Mouse (Mus musculus): ENCODE results near the gene Cyp2f2. TPM values are rescaled to one million over a fixed set of nuclear protein-coding genes. Genes with fewer than 3 reads are reported as not detected.

The Cyp2f2 gene
- not detected for total RNA-seq (2023)

GRCm38 (mm10) chr7:27119676-27120075 lies at the start of gene Cyp2f2:
TSS of gene Cyp2f2 (plus strand) at chr7:27119909.

DNA sequence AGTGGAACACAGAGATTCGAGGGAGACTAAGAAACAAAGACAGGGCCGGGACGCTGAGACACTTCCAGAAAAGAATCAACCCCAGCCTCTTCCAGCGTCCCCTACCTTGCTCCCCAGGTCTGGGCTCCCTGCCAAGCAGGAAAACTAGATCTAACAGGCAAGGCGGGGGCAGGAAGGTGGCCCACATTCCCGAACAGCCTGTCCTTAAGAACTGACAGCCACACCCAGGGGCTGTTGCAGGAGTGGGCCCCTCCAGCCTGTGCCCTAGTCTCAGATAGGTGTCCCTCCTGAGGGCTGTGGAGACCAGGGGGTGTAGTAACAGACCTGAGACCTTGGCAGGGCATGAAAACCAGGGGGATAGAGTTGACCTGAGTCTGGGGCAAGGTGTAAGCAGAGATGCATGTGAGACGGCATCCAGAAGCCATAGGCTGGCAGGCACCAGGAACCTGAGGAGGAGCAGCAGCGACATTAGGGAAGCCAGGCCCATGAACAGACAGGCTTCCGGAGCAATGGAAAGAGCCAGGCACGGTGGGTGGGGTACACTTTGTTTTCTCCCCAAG lies 33.6 kb downstream of the Cyp2f2 start, which contains the start of gene Cyp2t4:
Gene Cyp2t4, plus strand, starts transcription at position 510 of the 560 bp plus-strand sequence.

DNA sequence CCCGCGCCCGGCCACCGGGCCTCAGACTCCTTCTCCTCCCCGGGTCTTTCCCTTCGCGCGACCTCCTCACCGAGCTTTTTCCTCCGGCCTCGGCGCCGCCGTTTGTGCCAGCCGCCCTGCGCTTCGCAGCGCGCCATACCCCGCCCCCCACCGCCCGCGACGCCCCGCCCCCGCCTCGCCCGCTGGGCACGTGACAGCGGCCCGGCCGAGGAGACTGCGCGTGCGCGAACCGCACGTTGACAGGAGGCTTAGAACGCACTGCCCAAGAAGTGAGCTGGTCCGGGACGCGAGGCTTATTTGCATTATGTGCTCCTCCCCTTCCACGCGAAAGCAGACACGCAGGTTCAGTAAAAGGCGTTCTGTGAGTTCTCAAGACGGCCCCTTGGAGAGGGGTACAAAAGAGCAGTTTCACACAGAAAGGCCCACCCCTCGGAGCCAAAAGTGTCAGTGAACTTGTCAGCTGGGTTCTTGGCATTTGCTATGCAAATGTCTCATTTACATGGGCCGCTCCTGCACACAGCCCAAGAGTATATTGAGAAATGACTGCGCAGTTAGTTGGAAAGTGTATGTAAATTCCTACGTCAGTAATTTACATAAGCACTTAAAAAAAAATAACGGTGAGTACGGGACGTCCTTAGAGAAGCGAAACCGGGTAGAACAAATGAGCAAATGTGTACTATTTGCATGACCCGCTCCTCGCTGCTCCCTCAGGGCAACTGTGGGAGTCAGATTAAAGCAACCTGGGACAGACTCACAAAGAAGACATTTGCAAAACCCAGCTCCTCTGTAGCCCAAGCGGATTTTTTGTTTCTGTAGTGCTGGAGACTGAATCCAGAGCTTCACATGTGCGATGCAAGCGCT lies 47.1 kb downstream of the Cyp2f2 start, which contains the start of gene Egln2:
Gene Egln2, minus strand, starts transcription at position 189 of the 861 bp plus-strand sequence.

DNA sequence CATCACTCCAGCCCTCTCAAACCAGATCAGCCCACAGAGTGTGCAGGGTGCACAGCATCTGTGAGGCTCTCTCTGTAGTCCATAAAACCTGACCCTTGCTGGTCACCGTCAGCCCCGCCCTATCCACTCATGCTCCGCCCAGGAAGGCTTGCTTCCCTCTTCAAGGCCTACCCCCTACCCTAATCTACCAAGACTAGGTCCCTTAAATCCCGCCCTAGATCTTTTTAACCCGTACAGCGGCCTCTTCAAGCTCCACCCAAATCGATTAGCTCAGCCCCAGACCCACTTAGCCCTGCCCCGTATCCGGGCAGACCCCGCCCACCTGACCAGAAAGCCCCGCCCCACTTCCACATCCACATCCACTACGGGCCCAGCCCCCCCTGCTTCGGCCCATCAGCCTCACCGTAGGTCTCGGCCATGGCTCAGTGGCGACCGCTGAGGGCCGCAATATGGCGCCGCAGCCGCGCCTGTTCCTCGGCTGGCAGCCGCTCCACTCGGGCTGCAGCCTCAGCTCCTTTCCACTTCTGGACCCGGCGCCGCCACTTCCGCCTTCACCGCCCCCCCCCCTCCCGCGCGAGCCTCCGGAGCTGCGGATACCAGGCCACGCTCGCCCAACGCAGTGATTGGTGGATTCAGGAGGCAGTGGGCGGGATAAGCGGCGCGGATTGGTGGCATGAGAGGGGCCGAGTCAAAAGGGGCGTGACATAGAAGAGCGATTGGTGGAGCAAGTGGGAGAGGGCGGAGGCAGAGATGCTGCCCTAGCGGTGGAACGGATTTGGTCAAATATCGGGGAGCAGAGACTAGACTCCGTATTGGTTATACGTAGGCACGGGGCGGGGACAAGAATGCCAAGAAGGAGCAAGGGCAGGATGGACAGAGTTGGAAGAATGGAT lies 58.9 kb downstream of the Cyp2f2 start, which contains the start of gene Rab4b:
Gene Rab4b, minus strand, starts transcription at position 573 of the 893 bp plus-strand sequence.

DNA sequence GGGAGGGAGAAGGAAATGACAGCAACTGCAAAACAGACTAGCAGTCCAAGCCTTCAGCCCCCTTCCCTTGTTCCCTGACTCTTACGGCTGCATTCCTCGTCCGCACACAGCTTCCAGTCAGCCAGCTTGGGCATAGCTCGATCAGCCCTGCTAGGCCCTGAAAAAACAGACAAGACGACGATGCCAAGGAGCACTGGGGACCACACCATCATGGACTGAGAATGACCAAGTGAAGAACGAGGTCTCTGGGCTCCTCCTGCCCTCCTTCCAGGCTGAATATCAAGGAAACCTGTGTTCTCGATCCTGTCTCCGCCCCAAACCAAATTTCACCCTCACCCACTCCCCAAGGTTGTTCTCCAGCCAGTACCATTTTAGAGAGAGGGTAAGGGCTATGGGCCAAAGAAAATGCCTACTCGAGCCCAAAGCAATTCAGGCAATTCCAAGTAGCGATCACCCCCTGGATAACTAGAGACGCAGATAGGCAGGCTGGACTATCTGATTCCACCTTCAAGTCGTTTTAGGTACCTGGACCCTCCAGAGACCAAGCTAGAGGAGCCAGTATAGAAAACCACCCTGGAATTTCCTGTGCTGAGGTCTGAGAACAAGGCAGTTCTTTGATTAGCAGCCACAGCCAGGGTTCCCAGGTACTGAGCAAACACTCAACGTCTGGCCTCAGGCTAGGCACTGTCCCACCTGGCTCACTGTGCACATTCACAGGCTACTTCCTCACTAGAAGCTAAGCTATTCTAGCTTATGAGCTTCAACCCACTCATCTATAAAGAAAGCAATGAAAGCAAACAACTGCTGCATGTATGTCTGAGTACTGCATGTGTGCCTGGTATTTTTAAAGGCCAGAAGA lies 61.4 kb downstream of the Cyp2f2 start, which contains the start of the genes Gm21983 and Mia:
Gene Gm21983, minus strand, starts transcription at position 250 of the 859 bp plus-strand sequence.
Gene Mia, minus strand, starts transcription at position 321 of the 859 bp plus-strand sequence.

Other genes starting within 250 kb of the Cyp2f2 start
- not detected for gene Cyp2a22, start 180.5 kb upstream of the Cyp2f2 start, total RNA-seq (2023)
- gene Cyp2a12, start 90.8 kb upstream of the Cyp2f2 start, total RNA-seq (2023): not detected
- gene Cyp2t4, start 33.8 kb downstream of the Cyp2f2 start, total RNA-seq (2023): not detected
- gene Egln2, start 46.9 kb downstream of the Cyp2f2 start, total RNA-seq (2023): 10 to 100 TPM; 86.3 to 86.7 TPM
- gene Rab4b, start 59.0 kb downstream of the Cyp2f2 start, total RNA-seq (2023): 10 to 100 TPM; 91.2 to 94.2 TPM
- not detected for gene Gm21983, start 61.2 kb downstream of the Cyp2f2 start, total RNA-seq (2023)
- under 1 TPM in 1 of 2 experiments, not detected in 1; 0.80 TPM for gene Mia, start 61.2 kb downstream of the Cyp2f2 start, total RNA-seq (2023)
- 10 to 100 TPM; 16.2 to 19.2 TPM for gene BC024978, start 75.9 kb downstream of the Cyp2f2 start, total RNA-seq (2023)
- 10 to 100 TPM; 69.5 to 79.4 TPM for gene Snrpa, start 76.4 kb downstream of the Cyp2f2 start, total RNA-seq (2023)
- gene Itpkc, start 108.8 kb downstream of the Cyp2f2 start, total RNA-seq (2023): 10 to 100 TPM; 14.9 TPM
- 10 to 100 TPM; 14.7 to 22.1 TPM for gene Coq8b, start 113.1 kb downstream of the Cyp2f2 start, total RNA-seq (2023)
- gene Numbl, start 138.5 kb downstream of the Cyp2f2 start, total RNA-seq (2023): 1 to 10 TPM; 2.2 to 3.0 TPM
- under 1 TPM; 0.56 to 0.90 TPM for gene Ltbp4, start 217.8 kb downstream of the Cyp2f2 start, total RNA-seq (2023)
- 10 to 100 TPM; 80.3 to 82.3 TPM for gene Shkbp1, start 236.1 kb downstream of the Cyp2f2 start, total RNA-seq (2023)
- 1 to 10 TPM; 1.4 to 6.8 TPM for gene Gm20479, start 237.5 kb downstream of the Cyp2f2 start, total RNA-seq (2023)

Measured in T-cell, adult 66 days (primary cell).